Mouse (Mus musculus) liver, postnatal 0 days (tissue): ENCODE results near the gene Cep128. TPM values are rescaled to one million over a fixed set of nuclear protein-coding genes. Genes with fewer than 3 reads are reported as not detected.

ENCODE experiments used
- ATAC-seq: fragments of 200-750 bp; cut with Nextera tagmentation; 2 replicates; pipeline ENCODE4 v1.8.0; 2017; ENCODE audit warnings: mild to moderate bottlenecking, moderate library complexity
- DNase-seq: peaks from one replicate; pipeline ENCODE4 v3.0.0-alpha.2; 2016
- H3K27ac ChIP-seq: fragments of 300-500 bp; sonication (generic); 2 replicates; pipeline ENCODE4 v1.5.1; 2014; ENCODE audit warnings: antibody characterized with exemption, moderate library complexity, mild to moderate bottlenecking, low read depth
- H3K27me3 ChIP-seq: fragments of 300-500 bp; sonication (generic); 2 replicates; pipeline ENCODE4 v1.6.1; 2014; ENCODE audit warnings: low read length, control low read depth, mixed read lengths; ENCODE audit not compliant: insufficient read depth
- H3K36me3 ChIP-seq: fragments of 300-500 bp; sonication (generic); replicated peaks from 2 replicates; pipeline ENCODE4 v1.6.1; 2014; ENCODE audit warnings: mild to moderate bottlenecking, control low read depth, low read length, moderate library complexity, mixed read lengths; ENCODE audit not compliant: insufficient read depth
- H3K4me1 ChIP-seq: fragments of 300-500 bp; sonication (generic); 2 replicates; pipeline ENCODE4 v1.6.1; 2014; ENCODE audit warnings: antibody characterized with exemption, mild to moderate bottlenecking, control low read depth; ENCODE audit not compliant: insufficient read depth
- H3K4me2 ChIP-seq: fragments of 300-500 bp; sonication (generic); 2 replicates; pipeline ENCODE4 v1.6.1; 2014; ENCODE audit warnings: low read depth, mild to moderate bottlenecking, low read length, moderate library complexity, mixed read lengths
- H3K4me3 ChIP-seq: fragments of 300-500 bp; sonication (generic); 2 replicates; pipeline ENCODE4 v1.5.1; 2014; ENCODE audit warnings: low read depth, low read length
- H3K9ac ChIP-seq: fragments of 300-500 bp; sonication (generic); replicated peaks from 2 replicates; pipeline ENCODE4 v1.6.1; 2014; ENCODE audit warnings: mild to moderate bottlenecking, moderate library complexity
- H3K9me3 ChIP-seq: fragments of 300-500 bp; sonication (generic); 2 replicates; pipeline ENCODE4 v1.6.1; 2016; ENCODE audit warnings: mild to moderate bottlenecking, control low read depth, low read length, mixed read lengths
- CTCF ChIP-seq: sonication (generic); IDR thresholded peaks from 2 replicates; pipeline ENCODE4 v1.5.1; 2016; ENCODE audit warnings: antibody characterized with exemption, low read depth
- EP300 ChIP-seq: IDR thresholded peaks from 2 replicates; pipeline ENCODE4 v1.6.1; 2016; ENCODE audit warnings: antibody characterized with exemption, low read depth, mild to moderate bottlenecking
- WGBS: fragments of 180-500 bp; shearing (Covaris S2); extraction: QIAGEN DNeasy Blood & Tissue Kit; methylation state at CpG from one replicate; pipeline ENCODE4 v1.1.7; 2014; ENCODE audit not compliant: insufficient replicate concordance; 5-methylcytosine and 5-hydroxymethylcytosine counted together
- polyA plus RNA-seq: library from polyadenylated mRNA; unstranded; fragments of >200 nt; fragmentation: Nextera tagmentation; extraction: Ambion mirVana; gene quantifications from 2 replicates; pipeline ENCODE4 v1.2.1, GENCODE M21; 2015

The Cep128 gene
- polyA plus RNA-seq, 1 experiment from 2014 or later, result 3.7 TPM

DNA sequence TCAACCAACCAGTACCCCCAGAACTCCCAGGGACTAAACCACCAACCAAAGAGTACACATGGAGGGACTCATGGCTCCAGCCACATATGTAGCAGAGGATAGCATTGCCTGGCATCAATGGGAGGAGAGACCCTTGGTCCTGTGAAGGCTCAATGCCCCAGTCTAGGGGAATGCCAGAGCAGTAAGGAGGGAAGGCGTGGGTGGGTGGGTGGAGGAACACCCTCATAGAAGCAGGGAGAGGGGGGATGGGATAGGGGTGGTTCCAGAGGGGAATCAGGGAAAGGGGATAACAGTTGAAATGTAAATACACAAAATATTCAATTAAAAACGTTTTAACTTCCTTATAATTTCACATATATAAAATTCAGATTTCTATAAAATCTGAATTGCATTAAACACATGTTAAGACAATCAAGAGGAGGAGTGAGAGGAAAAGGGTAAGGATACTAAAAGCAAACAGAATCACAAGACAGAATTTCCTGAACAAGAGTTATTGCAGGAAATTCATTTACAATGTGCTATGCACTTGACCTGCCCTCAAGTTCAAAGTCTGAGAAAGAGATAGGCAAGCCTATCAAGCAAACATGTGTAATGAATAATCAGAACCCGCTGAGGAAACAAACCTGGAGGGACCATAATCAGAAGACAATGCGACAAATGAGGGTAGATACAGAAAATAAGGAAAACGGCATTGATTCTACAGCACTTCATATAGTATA, 207.2 kb downstream of the Cep128 start:
- H3K36me3 ChIP-seq, result no peaks in the 10 kb centered on the region
- no peak overlapping the region for H3K27ac ChIP-seq
- TF ChIP-seq EP300 (no peak), CTCF (no peak)
- no peaks in the 10 kb centered on the region for H3K27me3 ChIP-seq
- no peak for ATAC-seq
- WGBS, result 69% methylated on average over 5 of the region's 5 CpGs
- no peak overlapping the region for H3K4me2 ChIP-seq
- no peak for DNase-seq
- no peak overlapping the region for H3K9ac ChIP-seq
- H3K4me1 ChIP-seq, result no peaks in the 10 kb centered on the region
- no peaks in the 10 kb centered on the region for H3K9me3 ChIP-seq
- no peak overlapping the region for H3K4me3 ChIP-seq

DNA sequence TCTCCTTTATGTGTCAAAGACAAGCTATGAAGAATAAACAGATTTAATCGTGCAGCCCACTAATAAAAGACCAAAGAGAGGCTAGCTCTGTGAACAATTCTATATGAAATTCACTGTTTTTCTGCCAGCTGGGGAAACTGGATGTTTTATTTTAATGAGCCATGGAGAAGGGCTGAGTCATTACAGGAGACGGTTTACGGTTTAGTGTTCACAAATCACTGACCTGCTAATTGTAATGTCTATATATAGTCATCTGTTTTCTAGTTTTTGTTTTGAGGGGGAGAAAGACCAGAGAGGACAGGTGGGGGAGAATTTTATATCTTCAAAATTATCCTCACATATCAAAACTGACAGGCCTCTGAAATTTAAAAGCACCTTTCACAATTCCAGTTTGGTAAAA, 212.6 kb downstream of the Cep128 start:
- DNase-seq, result no peak
- WGBS, result 95% methylated on average over 3 of the region's 3 CpGs
- no peaks in the 10 kb centered on the region for H3K27me3 ChIP-seq
- H3K27ac ChIP-seq, result no peak overlapping the region
- H3K4me2 ChIP-seq, result no peak overlapping the region
- H3K4me3 ChIP-seq, result no peak overlapping the region
- TF ChIP-seq EP300 (no peak), CTCF (no peak)
- no peaks in the 10 kb centered on the region for H3K9me3 ChIP-seq
- H3K4me1 ChIP-seq, result no peaks in the 10 kb centered on the region
- no peak for ATAC-seq
- H3K36me3 ChIP-seq, result no peaks in the 10 kb centered on the region
- H3K9ac ChIP-seq, result no peak overlapping the region

DNA sequence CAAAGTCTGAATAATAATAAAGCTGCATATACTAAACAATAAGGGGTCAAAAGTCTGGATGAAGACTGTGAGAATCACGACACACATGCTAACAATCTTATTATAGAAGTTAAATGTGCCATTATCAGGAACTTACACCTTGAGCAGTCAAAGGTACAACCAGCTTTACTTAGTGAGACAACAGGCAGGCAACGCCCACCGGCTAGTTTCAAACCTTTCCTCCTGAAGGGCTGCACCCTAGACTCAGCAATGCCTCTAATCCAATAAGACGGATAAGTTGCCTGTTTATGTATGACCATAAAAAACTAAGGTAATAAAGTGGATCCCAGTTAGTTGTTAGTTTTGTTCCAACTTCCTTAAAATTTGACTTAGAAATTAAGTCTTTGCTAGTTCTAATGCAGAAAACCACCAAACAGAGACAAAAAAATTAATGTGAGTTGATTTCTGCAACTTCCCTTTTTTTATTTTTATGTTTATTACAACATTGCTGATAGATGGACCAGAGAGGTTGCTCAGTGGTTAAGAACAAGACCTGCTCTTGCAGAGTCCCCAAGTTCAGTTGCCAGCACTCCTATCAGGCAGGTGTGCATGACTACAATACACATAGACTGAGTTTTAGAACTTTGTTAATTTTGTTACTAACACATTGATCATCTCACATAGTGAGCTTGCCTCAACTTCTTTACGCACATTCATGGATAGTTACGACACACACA, 223.0 kb downstream of the Cep128 start:
- TF ChIP-seq EP300 (no peak), CTCF (no peak)
- no peaks in the 10 kb centered on the region for H3K27me3 ChIP-seq
- no peaks in the 10 kb centered on the region for H3K4me1 ChIP-seq
- WGBS, result 75% methylated on average over 6 of the region's 6 CpGs
- H3K9me3 ChIP-seq, result no peaks in the 10 kb centered on the region
- no peak for ATAC-seq
- H3K27ac ChIP-seq, result no peak overlapping the region
- no peak overlapping the region for H3K4me3 ChIP-seq
- H3K4me2 ChIP-seq, result no peak overlapping the region
- H3K36me3 ChIP-seq, result no peaks in the 10 kb centered on the region
- DNase-seq, result no peak
- H3K9ac ChIP-seq, result no peak overlapping the region

DNA sequence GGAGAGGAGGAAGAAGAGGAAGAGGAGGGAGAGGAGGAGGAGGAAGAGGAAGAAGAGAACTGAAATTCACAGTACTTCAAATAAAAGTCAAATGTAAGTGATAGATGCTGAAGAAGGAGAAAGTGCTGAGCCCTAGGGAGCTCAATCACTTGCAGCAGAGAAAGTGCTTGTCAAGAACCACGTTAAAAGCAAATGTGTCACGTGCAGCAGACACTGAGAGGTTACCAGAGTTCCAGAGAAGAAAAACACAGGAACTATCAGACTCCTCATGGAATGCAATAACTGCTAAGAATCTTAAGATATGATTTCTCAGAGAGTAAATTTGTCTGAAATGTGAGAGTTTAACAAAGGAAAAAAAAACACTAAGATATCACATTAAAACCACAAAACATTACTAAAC, 225.7 kb downstream of the Cep128 start:
- Histone ChIP-seq H3K36me3 (no peaks in the 10 kb centered on the region), H3K27ac (no peak overlapping the region), H3K9me3 (no peaks in the 10 kb centered on the region), H3K4me3 (no peak overlapping the region), H3K4me2 (no peak overlapping the region), H3K4me1 (no peaks in the 10 kb centered on the region), H3K9ac (no peak overlapping the region), H3K27me3 (no peaks in the 10 kb centered on the region)
- WGBS, result 75% methylated on average over 2 of the region's 2 CpGs
- DNase-seq, result no peak
- TF ChIP-seq CTCF (no peak), EP300 (no peak)
- no peak for ATAC-seq

DNA sequence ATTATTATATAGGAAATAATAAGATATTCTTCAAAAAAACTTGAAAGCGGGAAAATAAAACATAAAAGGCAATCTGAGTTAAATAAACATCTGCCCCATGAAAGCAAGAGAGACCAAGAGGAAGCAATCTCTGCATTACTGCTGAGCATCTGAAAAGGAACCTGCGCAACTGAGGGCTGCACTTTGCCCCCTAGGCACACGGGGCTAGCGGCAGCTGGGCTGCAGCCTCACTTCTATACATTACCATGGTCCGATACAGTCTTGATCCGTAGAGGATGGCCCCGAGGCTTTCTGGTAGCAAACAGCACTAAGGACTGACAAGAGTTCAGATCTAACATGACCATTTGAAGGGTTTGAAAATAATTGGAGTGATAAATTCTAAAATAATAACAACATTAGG, 230.2 kb downstream of the Cep128 start:
- H3K27me3 ChIP-seq, result no peaks in the 10 kb centered on the region
- DNase-seq (no peak), ATAC-seq (no peak)
- no peaks in the 10 kb centered on the region for H3K4me1 ChIP-seq
- H3K4me2 ChIP-seq, result no peak overlapping the region
- 73% methylated on average over 7 of the region's 7 CpGs for WGBS
- no peak overlapping the region for H3K9ac ChIP-seq
- TF ChIP-seq CTCF (no peak), EP300 (no peak)
- H3K9me3 ChIP-seq, result no peaks in the 10 kb centered on the region
- H3K27ac ChIP-seq, result no peak overlapping the region
- H3K4me3 ChIP-seq, result no peak overlapping the region
- H3K36me3 ChIP-seq, result no peaks in the 10 kb centered on the region

DNA sequence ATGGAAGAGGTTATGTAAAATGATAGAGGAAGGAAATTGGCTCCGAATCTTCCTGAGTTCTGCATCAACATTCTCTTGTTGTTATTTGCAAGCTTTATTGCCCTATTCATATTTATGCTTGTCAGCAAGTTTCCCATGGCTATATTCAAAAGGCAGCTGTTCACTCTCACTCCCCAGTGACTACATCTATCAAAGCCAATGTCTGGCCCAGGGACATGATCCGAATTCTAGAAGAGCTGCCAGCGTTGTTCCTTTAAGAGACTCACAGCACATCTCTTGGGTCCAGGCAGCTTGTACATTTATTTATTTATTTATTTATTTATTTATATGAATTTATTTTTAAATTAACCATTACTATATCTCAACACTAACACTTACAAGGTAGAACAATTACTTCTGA, 235.1 kb downstream of the Cep128 start:
- ATAC-seq (no peak), DNase-seq (no peak)
- Histone ChIP-seq H3K9ac (no peak overlapping the region), H3K4me1 (no peaks in the 10 kb centered on the region), H3K4me3 (no peak overlapping the region), H3K36me3 (no peaks in the 10 kb centered on the region), H3K4me2 (no peak overlapping the region), H3K27me3 (no peaks in the 10 kb centered on the region), H3K9me3 (no peaks in the 10 kb centered on the region), H3K27ac (no peak overlapping the region)
- 82% methylated on average over 3 of the region's 3 CpGs for WGBS
- no peak for TF ChIP-seq CTCF
- TF ChIP-seq EP300, result no peak
